Mouse (Mus musculus) hindbrain, embryonic 14.5 days (tissue): ENCODE results near the gene Erich4. TPM values are rescaled to one million over a fixed set of nuclear protein-coding genes. Genes with fewer than 3 reads are reported as not detected.

ENCODE experiments used
- ATAC-seq: fragments of 200-750 bp; cut with Nextera tagmentation; 2 replicates; pipeline ENCODE4 v1.8.0; 2017; ENCODE audit warnings: moderate number of reproducible peaks, mild to moderate bottlenecking, moderate TSS enrichment, moderate library complexity; ENCODE audit not compliant: low FRiP score
- DNase-seq: peaks from one replicate; pipeline ENCODE4 v3.0.0-alpha.2; 2015; ENCODE audit warnings: low spot score
- H3K27ac ChIP-seq: fragments of 300-500 bp; sonication (generic); 2 replicates; pipeline ENCODE4 v1.5.1; 2014; ENCODE audit warnings: mild to moderate bottlenecking, moderate library complexity
- H3K27me3 ChIP-seq: fragments of 300-500 bp; sonication (generic); 2 replicates; pipeline ENCODE4 v1.6.1; 2014; ENCODE audit warnings: mild to moderate bottlenecking, low read length, mixed read lengths; ENCODE audit not compliant: control insufficient read depth, insufficient read depth
- H3K36me3 ChIP-seq: fragments of 300-500 bp; sonication (generic); replicated peaks from 2 replicates; pipeline ENCODE4 v1.6.1; 2014; ENCODE audit not compliant: control insufficient read depth, insufficient read depth
- H3K4me1 ChIP-seq: fragments of 300-500 bp; sonication (generic); replicated peaks from 2 replicates; pipeline ENCODE4 v1.6.1; 2014; ENCODE audit warnings: antibody characterized with exemption, low read length, mixed read lengths; ENCODE audit not compliant: control insufficient read depth, insufficient read depth
- H3K4me2 ChIP-seq: fragments of 300-500 bp; sonication (generic); replicated peaks from 2 replicates; pipeline ENCODE4 v1.6.1; 2014; ENCODE audit warnings: mild to moderate bottlenecking, moderate library complexity
- H3K4me3 ChIP-seq: fragments of 300-500 bp; sonication (generic); replicated peaks from 2 replicates; pipeline ENCODE4 v1.5.1; 2014; ENCODE audit warnings: mild to moderate bottlenecking, low read length
- H3K9ac ChIP-seq: fragments of 300-500 bp; sonication (generic); 2 replicates; pipeline ENCODE4 v1.6.1; 2014
- H3K9me3 ChIP-seq: fragments of 300-500 bp; sonication (generic); 2 replicates; pipeline ENCODE4 v1.6.1; 2016; ENCODE audit warnings: low read length; ENCODE audit not compliant: control insufficient read depth
- WGBS: fragments of 180-500 bp; shearing (Covaris S2); extraction: QIAGEN DNeasy Blood & Tissue Kit; methylation state at CpG from one replicate; pipeline ENCODE4 v1.1.7; 2014; 5-methylcytosine and 5-hydroxymethylcytosine counted together
- polyA plus RNA-seq: library from polyadenylated mRNA; unstranded; fragments of >200 nt; fragmentation: Nextera tagmentation; extraction: Ambion mirVana; gene quantifications from 2 replicates; pipeline ENCODE4 v1.2.1, GENCODE M21; 2014

The Erich4 gene
- polyA plus RNA-seq, 1 experiment from 2014 or later: not detected

GRCm38 (mm10) chr7:25614831-25615705, 624 bp downstream of the Erich4 start:
- Histone ChIP-seq H3K27ac (no peak overlapping the region), H3K4me1 (peaks cover 4% of the 10 kb centered on the region; the same call in 1 of the 2 replicates), H3K9me3 (no peaks in the 10 kb centered on the region), H3K27me3 (no peaks in the 10 kb centered on the region), H3K4me2 (no peak overlapping the region), H3K9ac (no peak overlapping the region), H3K36me3 (no peaks in the 10 kb centered on the region), H3K4me3 (no peak overlapping the region)
- WGBS: 72% methylated on average over 21 of the region's 21 CpGs
- no peak for ATAC-seq
- no peak for DNase-seq

- ATAC-seq (no peak), DNase-seq (no peak)
- 92% methylated on average over 5 of the region's 5 CpGs for WGBS
- H3K27ac ChIP-seq: no peak overlapping the region
- H3K4me1 ChIP-seq: no peaks in the 10 kb centered on the region
- H3K4me2 ChIP-seq: no peak overlapping the region
- H3K9me3 ChIP-seq: no peaks in the 10 kb centered on the region
- H3K9ac ChIP-seq: no peak overlapping the region
- no peaks in the 10 kb centered on the region for H3K27me3 ChIP-seq
- H3K36me3 ChIP-seq: no peaks in the 10 kb centered on the region
- H3K4me3 ChIP-seq: no peak overlapping the region
These were observed 1.6 kb downstream of the Erich4 start for GRCm38 (mm10) chr7:25614086-25614485.

- H3K4me1 ChIP-seq: no peaks in the 10 kb centered on the region
- WGBS: 48% methylated on average over 7 of the region's 7 CpGs
- no peak for DNase-seq
These were observed 4.2 kb downstream of the Erich4 start for GRCm38 (mm10) chr7:25611501-25611900.

GRCm38 (mm10) chr7:25610056-25610455, 5.6 kb downstream of the Erich4 start:
- H3K9ac ChIP-seq: no peak overlapping the region
- no peak overlapping the region for H3K4me3 ChIP-seq
- no peaks in the 10 kb centered on the region for H3K27me3 ChIP-seq
- DNase-seq (no peak), ATAC-seq (no peak)
- 40% methylated on average over 6 of the region's 6 CpGs for WGBS
- no peak overlapping the region for H3K4me2 ChIP-seq
- H3K4me1 ChIP-seq: no peaks in the 10 kb centered on the region
- H3K9me3 ChIP-seq: peaks cover 3% of the 10 kb centered on the region; the same call in 1 of the 2 replicates
- H3K36me3 ChIP-seq: no peaks in the 10 kb centered on the region
- H3K27ac ChIP-seq: no peak overlapping the region

More at GRCm38 (mm10) chr7:25611501-25611900, 4.2 kb downstream of the Erich4 start:
- Histone ChIP-seq H3K4me3 (no peak overlapping the region), H3K27me3 (no peaks in the 10 kb centered on the region), H3K9me3 (peaks cover 3% of the 10 kb centered on the region; the same call in 1 of the 2 replicates), H3K36me3 (no peaks in the 10 kb centered on the region), H3K9ac (no peak overlapping the region), H3K27ac (no peak overlapping the region), H3K4me2 (no peak overlapping the region)
- ATAC-seq: no peak

GRCm38 (mm10) chr7:25607196-25607595, 8.5 kb downstream of the Erich4 start:
- H3K4me1 ChIP-seq: no peaks in the 10 kb centered on the region
- H3K9me3 ChIP-seq: peaks cover 3% of the 10 kb centered on the region; the same call in 1 of the 2 replicates
- no peaks in the 10 kb centered on the region for H3K27me3 ChIP-seq
- no peaks in the 10 kb centered on the region for H3K36me3 ChIP-seq
- H3K4me3 ChIP-seq: no peak overlapping the region
- no peak overlapping the region for H3K27ac ChIP-seq
- ATAC-seq (no peak), DNase-seq (no peak)
- H3K9ac ChIP-seq: no peak overlapping the region
- 84% methylated on average over 2 of the region's 2 CpGs for WGBS
- no peak overlapping the region for H3K4me2 ChIP-seq

GRCm38 (mm10) chr7:25606625-25607063, 9.0 kb downstream of the Erich4 start:
- no peak overlapping the region for H3K4me3 ChIP-seq
- no peaks in the 10 kb centered on the region for H3K36me3 ChIP-seq
- no peak overlapping the region for H3K9ac ChIP-seq
- no peaks in the 10 kb centered on the region for H3K27me3 ChIP-seq
- DNase-seq (no peak), ATAC-seq (no peak)
- H3K4me2 ChIP-seq: no peak overlapping the region
- no peak overlapping the region for H3K27ac ChIP-seq
- no peaks in the 10 kb centered on the region for H3K4me1 ChIP-seq
- H3K9me3 ChIP-seq: peaks cover 3% of the 10 kb centered on the region; the same call in 1 of the 2 replicates
- WGBS: 80% methylated on average over 4 of the region's 4 CpGs

GRCm38 (mm10) chr7:25601346-25601745, 14.3 kb downstream of the Erich4 start:
- 94% methylated on average over 16 of the region's 16 CpGs for WGBS
- Histone ChIP-seq H3K27ac (no peak overlapping the region), H3K9me3 (no peaks in the 10 kb centered on the region), H3K4me1 (no peaks in the 10 kb centered on the region), H3K4me3 (no peak overlapping the region), H3K4me2 (no peak overlapping the region), H3K36me3 (no peaks in the 10 kb centered on the region), H3K9ac (no peak overlapping the region), H3K27me3 (no peaks in the 10 kb centered on the region)
- no peak for ATAC-seq
- DNase-seq: no peak

- Histone ChIP-seq H3K36me3 (no peaks in the 10 kb centered on the region), H3K4me3 (no peak overlapping the region), H3K27me3 (no peaks in the 10 kb centered on the region), H3K4me2 (no peak overlapping the region), H3K4me1 (no peaks in the 10 kb centered on the region), H3K27ac (no peak overlapping the region), H3K9ac (no peak overlapping the region), H3K9me3 (no peaks in the 10 kb centered on the region)
- WGBS: 94% methylated on average over 11 of the region's 11 CpGs
- no peak for DNase-seq
- ATAC-seq: no peak
These were observed 15.0 kb downstream of the Erich4 start for GRCm38 (mm10) chr7:25600666-25601065.

GRCm38 (mm10) chr7:25599663-25600062, 16.0 kb downstream of the Erich4 start:
- no peaks in the 10 kb centered on the region for H3K4me1 ChIP-seq
- H3K27me3 ChIP-seq: no peaks in the 10 kb centered on the region
- no peak overlapping the region for H3K9ac ChIP-seq
- DNase-seq: peak; percentile 92
- no peak overlapping the region for H3K4me2 ChIP-seq
- ATAC-seq: peak; percentile 43; the same call in 1 of the 2 replicates
- H3K36me3 ChIP-seq: no peaks in the 10 kb centered on the region
- H3K4me3 ChIP-seq: no peak overlapping the region
- no peak overlapping the region for H3K27ac ChIP-seq
- 15% methylated on average over 10 of the region's 10 CpGs for WGBS
- no peaks in the 10 kb centered on the region for H3K9me3 ChIP-seq
